8 mouse cellular contexts compared by ENCODE assay signal in the genomic region with DNA sequence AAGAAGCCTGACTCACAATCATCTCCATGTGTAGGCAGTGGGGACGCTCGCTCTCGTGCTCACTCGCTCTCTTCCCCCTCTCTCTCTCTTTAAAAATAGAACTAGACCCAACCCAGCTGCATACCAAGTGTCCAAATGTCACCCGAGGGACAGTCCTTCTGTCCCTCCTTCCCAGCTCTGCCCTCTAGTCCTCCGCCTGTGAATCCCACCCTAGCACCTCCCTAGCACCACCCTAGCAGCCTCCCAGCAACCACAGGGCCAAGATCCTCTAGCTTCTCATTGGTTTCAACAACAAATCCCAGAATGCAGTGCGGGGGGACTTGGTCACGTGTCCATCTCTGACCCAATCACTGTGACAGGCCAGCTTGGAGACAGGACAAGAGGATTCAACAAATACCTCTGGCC. TPM values are rescaled to one million over a fixed set of nuclear protein-coding genes. Genes with fewer than 3 reads are reported as not detected.
DNase-seq lines count a peak whose midpoint lies in the region.

No protein-coding gene starts in this region.

- peak; percentile 39 for DNase-seq in adrenal gland, postnatal 10 days
- DNase-seq in adrenal gland, postnatal 25 days: no peak
- DNase-seq in 416B (ENCODE audit: low read depth): peak; percentile 36
- peak; percentile 51 for DNase-seq in gastrocnemius, adult 18-20 months (ENCODE audit: low spot score)
- peak; percentile 70 for DNase-seq in heart, postnatal 4 days
- DNase-seq in testis, postnatal 10 days (ENCODE audit: low spot score): peak; percentile 54
- DNase-seq in cerebellum, adult 11-12 months: no peak
- DNase-seq in forebrain, embryonic 10.5 days (ENCODE audit: extremely low spot score, low spot score): no peak

- WGBS in forebrain, embryonic 10.5 days: 82% methylated on average over 8 of the region's 8 CpGs

- H3K4me1 ChIP-seq in forebrain, embryonic 10.5 days: peaks cover 22% of the 10 kb centered on the region

- no peak overlapping the region for H3K4me3 ChIP-seq in forebrain, embryonic 10.5 days

- no peaks in the 10 kb centered on the region for H3K9me3 ChIP-seq in forebrain, embryonic 10.5 days

- no peaks in the 10 kb centered on the region for H3K36me3 ChIP-seq in forebrain, embryonic 10.5 days (replicated peaks)

- no peak overlapping the region for H3K27ac ChIP-seq in forebrain, embryonic 10.5 days

- no peaks in the 10 kb centered on the region for H3K27me3 ChIP-seq in forebrain, embryonic 10.5 days (ENCODE audit: poor library complexity, severe bottlenecking)

RNA-seq across cellular contexts. Expression of gene B4galt5, which starts 27.2 kb away (rescaled TPM):
- 10 to 100 TPM; 55.5 to 76.9 TPM for total RNA-seq in adrenal gland, postnatal 10 days (2021)
- total RNA-seq in adrenal gland, postnatal 25 days (2021): 72.9 and 78.8 TPM in 2 replicates
- total RNA-seq in gastrocnemius, adult 18-20 months (2021): 1 to 10 TPM; 6.9 to 7.9 TPM
- total RNA-seq in heart, postnatal 4 days (2021): 10 to 100 TPM; 30.3 to 33.9 TPM
- 6.0 and 7.3 TPM in 2 replicates for polyA plus RNA-seq in forebrain, embryonic 10.5 days (2016; fragmentation: Nextera tagmentation; extraction: Ambion mirVana)

RNA-seq across cellular contexts. Expression of gene Slc9a8, which starts 45.4 kb away (rescaled TPM):
- 10 to 100 TPM; 28.8 to 37.0 TPM for total RNA-seq in adrenal gland, postnatal 10 days (2021)
- 42.1 and 51.9 TPM in 2 replicates for total RNA-seq in adrenal gland, postnatal 25 days (2021)
- total RNA-seq in gastrocnemius, adult 18-20 months (2021): 10 to 100 TPM; 24.5 to 26.0 TPM
- 10 to 100 TPM; 29.4 to 30.5 TPM for total RNA-seq in heart, postnatal 4 days (2021)
- 24.0 and 24.4 TPM in 2 replicates for polyA plus RNA-seq in forebrain, embryonic 10.5 days (2016; fragmentation: Nextera tagmentation; extraction: Ambion mirVana)

Comparison
In these comparisons a context has a peak if more than half of its experiments do, and no peak if none do; other contexts are left out.
1. DNase-seq: peak in adrenal gland, postnatal 10 days (single experiment), 416B (single experiment), gastrocnemius, adult 18-20 months (single experiment), heart, postnatal 4 days (single experiment) and testis, postnatal 10 days (single experiment); none in adrenal gland, postnatal 25 days (single experiment), cerebellum, adult 11-12 months (single experiment) and forebrain, embryonic 10.5 days (single experiment).